Mouse (Mus musculus) ES-Bruce4 (cell line): ENCODE measurements around the gene Pcsk1n. TPM values are rescaled to one million over a fixed set of nuclear protein-coding genes. Genes with fewer than 3 reads are reported as not detected.
A peak's percentile ranks its signal among the peaks of the same experiment; 100 is the strongest.

Experiments
- H3K27ac ChIP-seq: 2 replicates; pipeline ENCODE4 v1.5.1; 2012; ENCODE audit warnings: low read length, inconsistent platforms; ENCODE audit not compliant: insufficient read depth
- H3K27me3 ChIP-seq: 2 replicates; pipeline ENCODE4 v1.6.1; 2012; ENCODE audit warnings: mild to moderate bottlenecking, low read length, inconsistent platforms; ENCODE audit not compliant: control insufficient read depth, poor library complexity, insufficient read depth, severe bottlenecking
- H3K36me3 ChIP-seq: 2 replicates; pipeline ENCODE4 v1.6.1; 2012; ENCODE audit warnings: inconsistent platforms, mild to moderate bottlenecking, low read length, moderate library complexity; ENCODE audit not compliant: control insufficient read depth, poor library complexity, insufficient read depth, severe bottlenecking
- H3K4me1 ChIP-seq: one replicate; pipeline ENCODE4 v1.8.1; 2011; ENCODE audit warnings: low read length; ENCODE audit not compliant: control insufficient read depth, insufficient read depth
- H3K4me3 ChIP-seq: 2 replicates; pipeline ENCODE4 v1.5.1; 2011; ENCODE audit warnings: low read depth, mild to moderate bottlenecking, low read length
- H3K9ac ChIP-seq: 2 replicates; pipeline ENCODE4 v1.6.1; 2012; ENCODE audit warnings: low read depth, mild to moderate bottlenecking, inconsistent platforms; ENCODE audit not compliant: poor library complexity, severe bottlenecking
- H3K9me3 ChIP-seq: replicated peaks from 2 replicates; pipeline ENCODE4 v1.6.1; 2012; ENCODE audit warnings: mild to moderate bottlenecking, low read length, inconsistent platforms; ENCODE audit not compliant: control insufficient read depth, poor library complexity, insufficient read depth, severe bottlenecking
- CTCF ChIP-seq: IDR thresholded peaks from one replicate; pipeline ENCODE4 v1.8.1; 2011; ENCODE audit warnings: low read depth, low read length
- EP300 ChIP-seq: IDR thresholded peaks from 2 replicates; pipeline ENCODE4 v1.6.1; 2011; ENCODE audit warnings: low read depth, low read length; ENCODE audit not compliant: insufficient read depth
- POLR2A ChIP-seq: IDR thresholded peaks from one replicate; pipeline ENCODE4 v1.8.1; 2011; ENCODE audit warnings: low read length; ENCODE audit not compliant: insufficient read depth
- polyA plus RNA-seq: library from polyadenylated mRNA; stranded (reverse); fragments of >200 nt; gene quantifications from 2 replicates; pipeline ENCODE4 v1.2.4, GENCODE M21; 2011; ENCODE audit warnings: low read depth; ENCODE audit not compliant: missing spikeins, insufficient read depth, insufficient read length

The Pcsk1n gene
- polyA plus RNA-seq, 1 experiment, result 12.3 TPM

DNA sequence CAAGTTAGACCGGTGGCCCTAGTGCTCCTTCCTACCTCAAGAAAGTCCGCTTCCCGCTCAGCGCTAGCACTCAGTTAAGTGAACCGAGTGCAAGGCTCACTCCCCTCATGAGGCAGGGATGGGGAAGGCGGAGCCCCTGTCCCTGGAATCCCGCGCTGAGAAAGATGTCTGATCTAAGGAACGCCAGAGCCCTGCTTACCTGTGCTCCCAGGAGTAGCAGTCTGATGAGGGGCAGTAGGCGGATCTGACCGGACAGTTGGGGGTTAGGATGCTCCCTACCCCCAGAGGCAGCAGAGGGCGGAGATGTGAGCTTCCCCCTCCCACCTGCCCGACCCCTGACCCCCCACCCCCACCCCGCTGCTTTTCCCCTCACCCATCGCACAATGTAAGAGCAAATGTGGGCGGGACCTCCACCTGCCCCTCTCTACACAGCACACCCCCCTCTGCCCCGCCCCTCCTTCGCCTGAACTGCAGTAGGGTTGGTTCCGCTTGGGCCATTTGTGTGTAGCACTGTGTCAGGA lies 8.7 kb downstream of the Pcsk1n start, which contains the start of gene Eras:
Eras (minus strand) TSS at position 338 of the 521 bp plus-strand sequence.
- TF ChIP-seq CTCF, result no peak
- no peak for TF ChIP-seq EP300
- TF ChIP-seq POLR2A, result no peak
- H3K4me3 ChIP-seq, result peak within 1 kb of the TSS; percentile 74
- no peaks in the 10 kb centered on the region for H3K9me3 ChIP-seq
- H3K27me3 ChIP-seq, result no peaks in the 10 kb centered on the region
- H3K36me3 ChIP-seq, result peaks cover 23% of the 10 kb centered on the region
- H3K27ac ChIP-seq, result peak within 1 kb of the TSS; percentile 35
- peaks cover 6% of the 10 kb centered on the region for H3K4me1 ChIP-seq
- H3K9ac ChIP-seq, result peak within 1 kb of the TSS; percentile 32

DNA sequence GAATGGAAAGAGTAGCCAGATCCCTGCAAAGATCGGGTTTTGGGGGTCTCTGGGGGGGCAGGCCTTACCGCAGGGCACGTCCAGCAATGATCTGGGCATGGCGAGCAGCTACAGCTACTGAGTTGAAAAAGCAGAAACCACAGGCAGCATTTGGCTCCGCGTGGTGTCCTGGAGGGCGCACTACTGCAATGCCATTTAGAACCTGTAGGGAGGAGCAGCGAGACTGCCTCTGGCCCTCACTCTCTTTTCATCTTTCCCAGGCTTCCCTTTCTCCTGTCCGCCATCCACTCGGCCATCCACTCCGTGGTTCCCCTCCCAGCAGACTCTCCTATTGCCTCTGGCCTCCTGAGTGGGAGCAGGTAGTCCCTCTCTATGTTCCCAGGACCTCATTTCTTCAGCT lies 17.3 kb downstream of the Pcsk1n start:
- H3K36me3 ChIP-seq, result peaks cover 32% of the 10 kb centered on the region

DNA sequence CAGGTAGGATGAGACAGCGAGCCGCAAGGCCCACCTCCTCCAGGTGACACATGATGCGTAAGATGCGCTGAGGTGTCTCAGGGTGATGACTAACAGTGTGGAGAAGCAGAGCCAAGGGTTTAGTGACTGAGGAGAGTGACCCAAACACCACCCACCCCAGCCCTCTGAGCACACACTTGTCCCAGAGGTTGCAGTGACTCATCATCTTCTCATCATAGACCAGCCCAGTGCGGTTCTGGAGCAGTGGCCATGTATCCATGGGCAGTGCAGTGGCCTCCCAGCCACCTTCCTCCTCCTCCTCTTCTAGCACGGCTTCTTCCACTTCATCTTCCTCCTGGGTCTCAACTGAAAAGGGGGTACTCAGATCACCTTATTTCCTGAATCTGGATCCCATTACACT lies 18.0 kb downstream of the Pcsk1n start:
- peak overlapping the region; percentile 32; the same call in 1 of the 2 replicates for H3K27ac ChIP-seq
- H3K4me3 ChIP-seq, result no peak overlapping the region
- no peak overlapping the region for H3K9ac ChIP-seq
- H3K9me3 ChIP-seq, result no peaks in the 10 kb centered on the region
- no peak for TF ChIP-seq POLR2A
- no peak for TF ChIP-seq EP300
- no peak for TF ChIP-seq CTCF
- H3K4me1 ChIP-seq, result no peaks in the 10 kb centered on the region
- H3K36me3 ChIP-seq, result peaks cover 32% of the 10 kb centered on the region
- no peaks in the 10 kb centered on the region for H3K27me3 ChIP-seq

More for the DNA sequence above, 17.3 kb downstream of the Pcsk1n start:
- no peak overlapping the region for H3K4me3 ChIP-seq
- no peak overlapping the region for H3K27ac ChIP-seq
- no peaks in the 10 kb centered on the region for H3K9me3 ChIP-seq
- TF ChIP-seq CTCF (no peak), EP300 (no peak), POLR2A (no peak)
- no peaks in the 10 kb centered on the region for H3K4me1 ChIP-seq
- no peaks in the 10 kb centered on the region for H3K27me3 ChIP-seq
- no peak overlapping the region for H3K9ac ChIP-seq

DNA sequence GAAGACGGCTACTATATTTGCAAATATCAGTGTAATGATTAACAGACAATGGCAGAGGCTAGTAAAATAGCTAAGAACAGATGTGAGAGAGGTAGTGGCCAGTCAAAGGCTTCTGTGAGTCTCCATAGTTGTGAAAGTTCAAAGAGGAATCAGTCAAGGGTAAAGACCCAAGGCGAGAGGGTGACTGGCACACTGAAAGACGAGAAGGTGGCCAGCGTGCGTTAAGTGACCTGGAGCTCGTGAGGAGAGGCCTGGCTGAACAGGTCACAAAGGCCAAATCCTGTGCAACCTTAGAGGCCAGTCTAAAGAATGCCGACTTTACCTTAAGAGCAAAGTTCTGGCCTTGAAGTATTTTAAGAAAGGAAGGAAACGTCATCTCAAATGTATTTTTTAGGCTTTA lies 26.0 kb downstream of the Pcsk1n start:
- TF ChIP-seq CTCF, result no peak
- TF ChIP-seq EP300, result no peak
- no peak for TF ChIP-seq POLR2A
- H3K36me3 ChIP-seq, result peaks cover 35% of the 10 kb centered on the region
- no peaks in the 10 kb centered on the region for H3K9me3 ChIP-seq
- no peaks in the 10 kb centered on the region for H3K4me1 ChIP-seq
- H3K27me3 ChIP-seq, result no peaks in the 10 kb centered on the region
- H3K9ac ChIP-seq, result no peak overlapping the region
- H3K4me3 ChIP-seq, result no peak overlapping the region
- H3K27ac ChIP-seq, result no peak overlapping the region

DNA sequence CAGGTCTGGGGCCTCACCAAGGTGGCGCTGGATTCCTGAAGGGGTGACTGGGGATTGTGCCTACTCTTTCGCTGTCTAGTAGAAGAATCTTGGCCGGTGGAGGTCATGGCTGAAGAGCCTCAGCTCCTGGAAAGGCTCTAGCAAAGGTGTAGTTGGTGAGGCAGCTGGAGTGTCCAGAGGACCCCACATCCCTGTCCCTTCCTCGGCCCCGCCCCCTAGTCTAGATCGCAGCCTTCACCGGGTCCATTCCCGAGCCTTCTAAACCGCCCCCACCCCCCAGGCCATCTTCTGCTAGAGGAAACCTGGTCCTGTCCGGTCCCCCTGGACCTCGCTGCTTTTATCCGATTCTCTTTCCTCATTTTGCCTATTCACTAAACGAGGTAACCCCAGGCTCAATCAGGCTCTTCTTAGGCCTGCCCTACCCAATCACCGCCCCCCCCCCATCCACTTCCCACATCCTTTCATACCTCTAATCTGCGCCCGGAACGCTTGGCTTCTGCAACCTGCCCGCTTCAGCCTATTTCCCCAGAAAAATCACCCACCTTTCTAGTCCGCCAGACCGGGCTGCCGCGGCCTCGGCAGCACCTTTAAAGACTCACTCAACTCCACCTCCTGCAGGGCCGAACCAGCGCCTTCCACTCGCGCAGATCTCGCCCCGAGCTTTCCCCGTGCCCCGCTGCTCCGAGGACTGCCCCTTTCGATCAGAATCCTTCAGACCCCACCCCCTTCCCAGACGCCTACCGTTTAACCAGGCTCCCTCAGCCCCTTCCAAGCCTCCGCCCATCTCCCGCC lies 27.7 kb downstream of the Pcsk1n start, which contains the start of gene Hdac6:
Hdac6 (minus strand) TSS at position 782 of the 792 bp plus-strand sequence.
- peak within 1 kb of the TSS; percentile 59 for H3K27ac ChIP-seq
- H3K4me1 ChIP-seq, result no peaks in the 10 kb centered on the region
- peak within 1 kb of the TSS; percentile 78 for H3K9ac ChIP-seq
- H3K4me3 ChIP-seq, result peak within 1 kb of the TSS; percentile 90
- H3K27me3 ChIP-seq, result no peaks in the 10 kb centered on the region
- TF ChIP-seq POLR2A (no peak), EP300 (no peak), CTCF (no peak)
- H3K9me3 ChIP-seq, result no peaks in the 10 kb centered on the region
- H3K36me3 ChIP-seq, result peaks cover 26% of the 10 kb centered on the region

DNA sequence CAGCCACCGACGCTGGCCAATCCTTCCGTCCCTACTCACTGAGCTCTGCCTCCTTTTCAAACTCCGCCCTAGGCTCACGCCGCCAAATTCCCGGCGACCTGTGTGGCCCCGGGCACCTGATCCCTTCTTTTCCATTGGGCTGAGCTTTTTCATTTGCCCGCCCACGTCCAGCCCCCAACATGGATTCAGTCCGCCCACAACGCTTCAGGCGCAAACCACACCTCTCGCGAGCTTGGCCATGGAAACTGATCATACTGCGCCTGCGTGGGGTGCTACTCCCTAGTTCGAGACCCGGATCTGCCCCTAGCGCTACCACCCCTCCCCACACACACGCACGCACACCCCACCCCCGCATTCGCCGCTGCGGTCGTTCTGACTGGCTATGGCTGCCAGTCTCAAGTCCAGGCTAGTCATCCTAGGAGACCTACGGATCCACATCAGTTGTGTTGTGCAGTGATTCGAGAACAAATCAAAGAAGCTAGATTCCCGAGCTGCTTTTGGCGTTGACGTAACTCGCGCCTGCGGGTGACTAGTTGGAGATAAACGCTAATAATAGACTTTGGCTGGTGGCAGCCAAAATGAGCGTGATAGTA lies 28.4 kb downstream of the Pcsk1n start:
- H3K27ac ChIP-seq, result peak overlapping the region; percentile 59
- H3K9me3 ChIP-seq, result no peaks in the 10 kb centered on the region
- H3K36me3 ChIP-seq, result peaks cover 20% of the 10 kb centered on the region
- peak overlapping the region; percentile 82 for H3K4me3 ChIP-seq
- TF ChIP-seq EP300 (no peak), POLR2A (no peak), CTCF (no peak)
- peak overlapping the region; percentile 47 for H3K9ac ChIP-seq
- no peaks in the 10 kb centered on the region for H3K4me1 ChIP-seq
- H3K27me3 ChIP-seq, result no peaks in the 10 kb centered on the region
